Mouse (Mus musculus): ENCODE data around the gene Diaph2.

GRCm38 (mm10) chrX:130503465-130503860, 753.9 kb downstream of the Diaph2 start:
- TF ChIP-seq GATA1 (IDR thresholded peaks at IDR 0.05; ENCODE audit: borderline replicate concordance, low read length) (no peak), FLI1 (IDR thresholded peaks at IDR 0.05; ENCODE audit: low read length) (no peak)

Data from megakaryocyte, embryonic 14.5 days (primary cell).